Mouse (Mus musculus): Measurements from ENCODE around the gene Mcmbp. TPM values are rescaled to one million over a fixed set of nuclear protein-coding genes. Genes with fewer than 3 reads are reported as not detected.
"Not testable (repeated sequence)": the region's sequence is repeated elsewhere in the genome, so short reads cannot be mapped to it uniquely, and the experiment has no call there.

The Mcmbp gene
- total RNA-seq, 2 experiments from 2014 or later = 17.1 to 19.4 TPM

- H3K4me3 ChIP-seq = peak overlapping the region; percentile 77
- DNase-seq = no peak
- TF ChIP-seq CTCF (IDR thresholded peaks at IDR 0.05) = no peak
- intact Hi-C loops (cut with DNase I) = no loop called here
- H3K27ac ChIP-seq = peak overlapping the region; percentile 92; the same call in 1 of the 2 replicates
Observed at GRCm38 (mm10) chr7:128743898-128744297, 3.6 kb upstream of the Mcmbp start.

- peak overlapping the region; percentile 99 for H3K4me3 ChIP-seq
- intact Hi-C loops (cut with DNase I) = no loop called here
- peak; percentile 83 for DNase-seq
- no peak for TF ChIP-seq CTCF (IDR thresholded peaks at IDR 0.05)
- H3K27ac ChIP-seq = peak overlapping the region; percentile 96
Observed at GRCm38 (mm10) chr7:128739462-128740277, 625 bp downstream of the Mcmbp start.

- TF ChIP-seq CTCF (IDR thresholded peaks at IDR 0.05) = no peak
Observed at GRCm38 (mm10) chr7:128739116-128739461, 1.2 kb downstream of the Mcmbp start.

GRCm38 (mm10) chr7:128738041-128738440, 2.3 kb downstream of the Mcmbp start:
- no peak overlapping the region for H3K27ac ChIP-seq
- no peak for DNase-seq
- intact Hi-C loops (cut with DNase I) = no loop called here
- TF ChIP-seq CTCF (IDR thresholded peaks at IDR 0.05) = no peak
- peak overlapping the region; percentile 6; the same call in 1 of the 2 replicates for H3K4me3 ChIP-seq

More at GRCm38 (mm10) chr7:128739116-128739461, 1.2 kb downstream of the Mcmbp start:
- peak overlapping the region; percentile 96 for H3K27ac ChIP-seq
- no peak for DNase-seq
- peak overlapping the region; percentile 99 for H3K4me3 ChIP-seq
- intact Hi-C loops (cut with DNase I) = no loop called here

GRCm38 (mm10) chr7:128731585-128731984, 8.7 kb downstream of the Mcmbp start:
- intact Hi-C loops (cut with DNase I) = no loop called here
- TF ChIP-seq CTCF (IDR thresholded peaks at IDR 0.05) = no peak
- no peak for DNase-seq
- Histone ChIP-seq H3K4me3 (no peak overlapping the region), H3K27ac (peak overlapping the region; percentile 61; the same call in 1 of the 2 replicates)

GRCm38 (mm10) chr7:128728738-128729137, 11.6 kb downstream of the Mcmbp start:
- intact Hi-C loops (cut with DNase I) = no loop called here
- H3K4me3 ChIP-seq = no peak overlapping the region
- TF ChIP-seq CTCF (IDR thresholded peaks at IDR 0.05) = no peak
- 0 out of 2 replicates have a peak overlapping the region, but pooled peaks have one; percentile 16 for H3K27ac ChIP-seq
- no peak for DNase-seq

GRCm38 (mm10) chr7:128727701-128728100, 12.6 kb downstream of the Mcmbp start:
- Histone ChIP-seq H3K4me3 (no peak overlapping the region), H3K27ac (no peak overlapping the region)
- no peak for TF ChIP-seq CTCF (IDR thresholded peaks at IDR 0.05)
- no peak for DNase-seq
- intact Hi-C loops (cut with DNase I) = no loop called here

- DNase-seq = no peak
- TF ChIP-seq CTCF (IDR thresholded peaks at IDR 0.05) = no peak
- Histone ChIP-seq H3K27ac (no peak overlapping the region), H3K4me3 (no peak overlapping the region)
- intact Hi-C loops (cut with DNase I) = no loop called here
Observed at GRCm38 (mm10) chr7:128726999-128727398, 13.3 kb downstream of the Mcmbp start.

GRCm38 (mm10) chr7:128725189-128725588, 15.1 kb downstream of the Mcmbp start:
- H3K4me3 ChIP-seq = peak overlapping the region; percentile 19; the same call in 1 of the 2 replicates
- intact Hi-C loops (cut with DNase I) = no loop called here
- DNase-seq = no peak
- no peak for TF ChIP-seq CTCF (IDR thresholded peaks at IDR 0.05)
- H3K27ac ChIP-seq = peak overlapping the region; percentile 54; the same call in 1 of the 2 replicates

- peak; percentile 63 for DNase-seq
- peak; percentile 80 for TF ChIP-seq CTCF (IDR thresholded peaks at IDR 0.05)
- peak overlapping the region; percentile 19; the same call in 1 of the 2 replicates for H3K4me3 ChIP-seq
- intact Hi-C loops (cut with DNase I) = no loop called here
- H3K27ac ChIP-seq = peak overlapping the region; percentile 54; the same call in 1 of the 2 replicates
Observed at GRCm38 (mm10) chr7:128724761-128725160, 15.5 kb downstream of the Mcmbp start.

GRCm38 (mm10) chr7:128717991-128718390, 22.3 kb downstream of the Mcmbp start:
- intact Hi-C loops (cut with DNase I) = no loop called here
- Histone ChIP-seq H3K27ac (no peak overlapping the region), H3K4me3 (no peak overlapping the region)
- no peak for DNase-seq
- TF ChIP-seq CTCF (IDR thresholded peaks at IDR 0.05) = no peak

- intact Hi-C loops (cut with DNase I) = loop anchor here (5.0 kb wide), 1 partner anchor 458 kb away; the partner anchor contains the start of gene Tgfb1i1
- no peak; the same call in none of the 2 replicates for TF ChIP-seq CTCF (IDR thresholded peaks at IDR 0.05)
- DNase-seq = peak; percentile 67
Observed at GRCm38 (mm10) chr7:128705735-128706134, 34.6 kb downstream of the Mcmbp start.

GRCm38 (mm10) chr7:128699959-128700358, 40.3 kb downstream of the Mcmbp start:
- intact Hi-C loops (cut with DNase I); DNase-seq; H3K4me3 ChIP-seq; H3K27ac ChIP-seq: not testable (repeated sequence)

More at GRCm38 (mm10) chr7:128705735-128706134, 34.6 kb downstream of the Mcmbp start:
- H3K27ac ChIP-seq = no peak overlapping the region
- H3K4me3 ChIP-seq = no peak overlapping the region
